Mouse (Mus musculus): Measurements from ENCODE around the gene Olfr1006. TPM values are rescaled to one million over a fixed set of nuclear protein-coding genes. Genes with fewer than 3 reads are reported as not detected.

Olfr1006 gene
- not detected for total RNA-seq (2023)

GRCm38 (mm10) chr2:85678667-85679066 lies at the start of gene Olfr1006:
Gene Olfr1006 (minus strand): TSS chr2:85678767.

GRCm38 (mm10) chr2:85715119-85715518 lies 36.6 kb upstream of the Olfr1006 start, which contains the start of gene Olfr1009:
Gene Olfr1009 (plus strand): TSS chr2:85715419.

GRCm38 (mm10) chr2:85689131-85689530 lies 10.6 kb upstream of the Olfr1006 start, which contains the start of gene Olfr1008:
Gene Olfr1008 (plus strand): TSS chr2:85689431.

GRCm38 (mm10) chr2:85664355-85664754 lies 14.2 kb downstream of the Olfr1006 start, which contains the start of gene Olfr154:
Gene Olfr154 (minus strand): TSS chr2:85664455.

GRCm38 (mm10) chr2:85650604-85651003 lies 28.0 kb downstream of the Olfr1006 start, which contains the start of gene Olfr1002:
Gene Olfr1002 (minus strand): TSS chr2:85650704.

Other genes with a start within 250 kb of the Olfr1006 start
- gene Olfr994, start 242.3 kb downstream of the Olfr1006 start, total RNA-seq (2023) = not detected
- gene Olfr995, start 235.1 kb downstream of the Olfr1006 start, total RNA-seq (2023) = not detected
- not detected for gene 4833423E24Rik, start 159.7 kb downstream of the Olfr1006 start, total RNA-seq (2023)
- not detected for gene Olfr996, start 99.6 kb downstream of the Olfr1006 start, total RNA-seq (2023)
- gene Olfr998, start 89.8 kb downstream of the Olfr1006 start, total RNA-seq (2023) = not detected
- gene Olfr1000, start 66.9 kb downstream of the Olfr1006 start, total RNA-seq (2023) = not detected
- gene Olfr1002, start 28.1 kb downstream of the Olfr1006 start, total RNA-seq (2023) = not detected
- gene Olfr154, start 14.3 kb downstream of the Olfr1006 start, total RNA-seq (2023) = not detected
- gene Olfr1008, start 10.7 kb upstream of the Olfr1006 start, total RNA-seq (2023) = not detected
- gene Olfr1009, start 36.7 kb upstream of the Olfr1006 start, total RNA-seq (2023) = not detected
- gene Olfr1012, start 84.0 kb upstream of the Olfr1006 start, total RNA-seq (2023) = not detected
- gene Olfr1013, start 88.3 kb upstream of the Olfr1006 start, total RNA-seq (2023) = not detected
- gene Olfr1014, start 93.9 kb upstream of the Olfr1006 start, total RNA-seq (2023) = not detected
- not detected for gene Olfr1015, start 103.2 kb upstream of the Olfr1006 start, total RNA-seq (2023)
- gene Olfr1016, start 123.8 kb upstream of the Olfr1006 start, total RNA-seq (2023) = not detected
- gene Olfr1018, start 139.7 kb upstream of the Olfr1006 start, total RNA-seq (2023) = not detected
- gene Olfr1019, start 166.7 kb upstream of the Olfr1006 start, total RNA-seq (2023) = not detected
- gene Olfr1020, start 168.3 kb upstream of the Olfr1006 start, total RNA-seq (2023) = not detected
- gene Olfr1022, start 189.8 kb upstream of the Olfr1006 start, total RNA-seq (2023) = not detected
- not detected for gene Olfr1023, start 206.9 kb upstream of the Olfr1006 start, total RNA-seq (2023)
- gene Olfr1024, start 226.3 kb upstream of the Olfr1006 start, total RNA-seq (2023) = not detected
- gene Olfr1025-ps1, start 236.4 kb upstream of the Olfr1006 start, total RNA-seq (2023) = not detected
- not detected for gene Olfr1026, start 242.8 kb upstream of the Olfr1006 start, total RNA-seq (2023)